In genomic region chr5:131459549-131459948, GRCm38 (mm10) we compare ENCODE assay signal across 18 mouse cellular contexts.
A peak's percentile ranks its signal among the peaks of the same experiment; 100 is the strongest.
DNase-seq lines count a peak whose midpoint lies in the region; ATAC-seq and TF ChIP-seq lines count a peak whose summit lies in the region.
"Had no signal": no experiment of that assay in that cellular context is flagged by ENCODE, and none has a peak within 500 bp of the region (broad histone marks: within the 10 kb centered on the region; RNA-seq: fewer than 3 reads in every experiment).

No protein-coding gene starts in this region.

- peak; percentile 33; the same call in 1 of the 2 replicates for TF ChIP-seq CTCF in cerebellum, adult 2 months (IDR thresholded peaks at IDR 0.05; ENCODE audit: borderline replicate concordance, insufficient read depth, low read depth, low read length)
- peak; percentile 48 for TF ChIP-seq CTCF in hindbrain, postnatal 0 days (IDR thresholded peaks at IDR 0.05; ENCODE audit: low read depth)
- TF ChIP-seq CTCF in liver, postnatal 0 days (IDR thresholded peaks at IDR 0.05; ENCODE audit: low read depth): 0 out of 2 replicates have a peak, but pooled peaks have one; percentile 12
- peak; percentile 53 for TF ChIP-seq CTCF in forebrain, postnatal 0 days (IDR thresholded peaks at IDR 0.05; ENCODE audit: low read depth)

- H3K4me2 ChIP-seq in hindbrain, postnatal 0 days (ENCODE audit: low read depth, low read length): no peak overlapping the region
- no peak overlapping the region for H3K4me2 ChIP-seq in hindbrain, embryonic 14.5 days (replicated peaks)
- no peak overlapping the region for H3K4me2 ChIP-seq in liver, postnatal 0 days (ENCODE audit: low read depth, low read length)
- H3K4me2 ChIP-seq in forebrain, postnatal 0 days (ENCODE audit: low read depth): no peak overlapping the region
- H3K4me2 ChIP-seq: limb, embryonic 12.5 days had no signal

- no peak for DNase-seq in cerebellum, adult 2 months
- DNase-seq in cerebellum, adult 11 months: no peak
- DNase-seq in hindbrain, postnatal 0 days (ENCODE audit: low spot score): no peak
- no peak for DNase-seq in hindbrain, embryonic 14.5 days (ENCODE audit: low spot score)
- no peak for DNase-seq in liver, postnatal 0 days
- DNase-seq in liver: no peak
- no peak for DNase-seq in forebrain, postnatal 0 days
- no peak for DNase-seq in spleen, adult 12 weeks (ENCODE audit: low spot score)
- DNase-seq: cerebellum, postnatal 36 days; layer of hippocampus, postnatal 36 days; lung, adult 18-20 months; right cerebral cortex, postnatal 14 days; thymus, postnatal 4 days had no signal

- ATAC-seq in hindbrain, postnatal 0 days: no peak
- ATAC-seq in hindbrain, embryonic 14.5 days (ENCODE audit: low FRiP score): no peak
- no peak for ATAC-seq in liver, postnatal 0 days
- no peak for ATAC-seq in forebrain, postnatal 0 days
- ATAC-seq: midbrain, embryonic 16.5 days; Patski had no signal

- H3K27me3 ChIP-seq in cerebellum, adult 2 months (ENCODE audit: control insufficient read depth, insufficient read depth, low read length): no peaks in the 10 kb centered on the region
- no peaks in the 10 kb centered on the region for H3K27me3 ChIP-seq in hindbrain, postnatal 0 days (ENCODE audit: insufficient read depth, low read length)
- H3K27me3 ChIP-seq in hindbrain, embryonic 14.5 days (ENCODE audit: control insufficient read depth, insufficient read depth, low read length): no peaks in the 10 kb centered on the region
- no peaks in the 10 kb centered on the region for H3K27me3 ChIP-seq in liver, postnatal 0 days (ENCODE audit: insufficient read depth, low read length)
- H3K27me3 ChIP-seq in forebrain, postnatal 0 days (ENCODE audit: insufficient read depth, low read length): no peaks in the 10 kb centered on the region
- H3K27me3 ChIP-seq: CH12.LX; limb, embryonic 12.5 days; Patski had no signal

- TF ChIP-seq EP300 in liver, postnatal 0 days (IDR thresholded peaks at IDR 0.05; ENCODE audit: low read depth): no peak

- H3K36me3 ChIP-seq in hindbrain, postnatal 0 days (ENCODE audit: insufficient read depth, low read length): peaks cover 23% of the 10 kb centered on the region; the same call in 1 of the 2 replicates
- H3K36me3 ChIP-seq in hindbrain, embryonic 14.5 days (replicated peaks; ENCODE audit: control insufficient read depth, insufficient read depth): peaks cover 79% of the 10 kb centered on the region
- no peaks in the 10 kb centered on the region; the same call in 1 of the 2 replicates for H3K36me3 ChIP-seq in liver, postnatal 0 days (replicated peaks; ENCODE audit: insufficient read depth, low read length)
- H3K36me3 ChIP-seq in forebrain, postnatal 0 days (ENCODE audit: insufficient read depth): peaks cover 48% of the 10 kb centered on the region

- H3K4me1 ChIP-seq in cerebellum, adult 2 months (ENCODE audit: control insufficient read depth, insufficient read depth, low read length): no peaks in the 10 kb centered on the region
- H3K4me1 ChIP-seq in hindbrain, postnatal 0 days (ENCODE audit: insufficient read depth, low read length): peaks cover 9% of the 10 kb centered on the region; the same call in 1 of the 2 replicates
- H3K4me1 ChIP-seq in hindbrain, embryonic 14.5 days (replicated peaks; ENCODE audit: control insufficient read depth, insufficient read depth, low read length): peaks cover 5% of the 10 kb centered on the region; the same call in 1 of the 2 replicates
- H3K4me1 ChIP-seq in liver, postnatal 0 days (ENCODE audit: insufficient read depth): no peaks in the 10 kb centered on the region
- H3K4me1 ChIP-seq in forebrain, postnatal 0 days (ENCODE audit: insufficient read depth): peaks cover 11% of the 10 kb centered on the region; the same call in 1 of the 2 replicates
- H3K4me1 ChIP-seq: heart, embryonic 10.5 days; limb, embryonic 12.5 days had no signal

- H3K9ac ChIP-seq in hindbrain, postnatal 0 days (replicated peaks; ENCODE audit: low read length): no peak overlapping the region
- H3K9ac ChIP-seq in hindbrain, embryonic 14.5 days: no peak overlapping the region
- no peak overlapping the region for H3K9ac ChIP-seq in liver, postnatal 0 days (replicated peaks)
- no peak overlapping the region for H3K9ac ChIP-seq in forebrain, postnatal 0 days
- H3K9ac ChIP-seq: limb, embryonic 12.5 days had no signal

- no peak overlapping the region for H3K4me3 ChIP-seq in cerebellum, adult 2 months (replicated peaks; ENCODE audit: insufficient read depth, low read depth, low read length)
- no peak overlapping the region for H3K4me3 ChIP-seq in hindbrain, postnatal 0 days (ENCODE audit: low read length)
- H3K4me3 ChIP-seq in hindbrain, embryonic 14.5 days (replicated peaks; ENCODE audit: low read length): no peak overlapping the region
- H3K4me3 ChIP-seq in liver, postnatal 0 days (ENCODE audit: low read depth, low read length): no peak overlapping the region
- no peak overlapping the region for H3K4me3 ChIP-seq in forebrain, postnatal 0 days (ENCODE audit: low read depth, low read length)
- H3K4me3 ChIP-seq: heart, embryonic 10.5 days; limb, embryonic 12.5 days had no signal

- TF ChIP-seq POLR2A in cerebellum, adult 2 months (IDR thresholded peaks at IDR 0.05; ENCODE audit: borderline replicate concordance, insufficient read depth, low read length): no peak

- H3K9me3 ChIP-seq in hindbrain, postnatal 0 days (ENCODE audit: low read length): no peaks in the 10 kb centered on the region
- H3K9me3 ChIP-seq in hindbrain, embryonic 14.5 days (ENCODE audit: control insufficient read depth, low read length): no peaks in the 10 kb centered on the region
- H3K9me3 ChIP-seq in liver, postnatal 0 days (ENCODE audit: low read length): no peaks in the 10 kb centered on the region
- no peaks in the 10 kb centered on the region for H3K9me3 ChIP-seq in forebrain, postnatal 0 days (ENCODE audit: low read length)
- H3K9me3 ChIP-seq: heart, embryonic 10.5 days; limb, embryonic 12.5 days had no signal

- no peak overlapping the region for H3K27ac ChIP-seq in cerebellum, adult 2 months (ENCODE audit: insufficient read depth, low read length)
- H3K27ac ChIP-seq in hindbrain, postnatal 0 days: no peak overlapping the region
- no peak overlapping the region for H3K27ac ChIP-seq in hindbrain, embryonic 14.5 days
- H3K27ac ChIP-seq in liver, postnatal 0 days (ENCODE audit: low read depth): no peak overlapping the region
- H3K27ac ChIP-seq in forebrain, postnatal 0 days (ENCODE audit: low read depth, low read length): 0 out of 2 replicates have a peak overlapping the region, but pooled peaks have one; percentile 50
- H3K27ac ChIP-seq: heart, embryonic 10.5 days; limb, embryonic 12.5 days had no signal

- WGBS in cerebellum, adult 2 months: 79% methylated on average over 2 of the region's 2 CpGs
- 53% methylated on average over 2 of the region's 2 CpGs for WGBS in hindbrain, postnatal 0 days
- 66% methylated on average over 2 of the region's 2 CpGs for WGBS in hindbrain, embryonic 14.5 days
- 55% methylated on average over 2 of the region's 2 CpGs for WGBS in liver, postnatal 0 days (ENCODE audit: insufficient replicate concordance)
- 50% methylated on average over 2 of the region's 2 CpGs for WGBS in forebrain, postnatal 0 days
